Mouse (Mus musculus) embryo, embryonic 10.5 days (tissue): ENCODE results near the gene Gstm6.

Experiments used
- DNase-seq: peaks from one replicate; pipeline ENCODE4 v3.0.0-alpha.2; 2015; ENCODE audit warnings: low spot score

Gene Gstm6

DNA sequence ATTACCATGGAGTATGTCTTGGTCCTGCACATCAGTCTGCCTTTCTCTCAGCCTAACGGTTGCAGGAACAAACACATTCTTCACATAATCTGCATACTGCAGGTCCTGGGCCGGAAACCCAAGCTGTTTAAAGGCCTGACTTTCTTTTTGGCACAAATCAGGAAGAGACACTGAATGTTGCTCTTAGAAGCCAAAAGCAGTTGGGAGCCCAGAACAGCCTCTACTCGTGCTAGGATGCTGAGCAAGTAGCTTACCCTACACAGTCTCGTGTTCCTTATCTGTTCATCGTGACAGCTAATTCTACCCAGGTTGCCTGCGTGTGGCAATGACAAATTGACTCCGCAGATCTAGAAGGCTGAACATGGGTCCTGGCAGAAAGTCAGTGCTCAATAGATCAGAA, 3.0 kb downstream of the Gstm6 start:
- DNase-seq = no peak

GRCm38 (mm10) chr3:107939830-107940229, 3.7 kb downstream of the Gstm6 start:
- DNase-seq = no peak

- DNase-seq = peak; percentile 73
Measured at GRCm38 (mm10) chr3:107939403-107939802, 4.1 kb downstream of the Gstm6 start.

DNA sequence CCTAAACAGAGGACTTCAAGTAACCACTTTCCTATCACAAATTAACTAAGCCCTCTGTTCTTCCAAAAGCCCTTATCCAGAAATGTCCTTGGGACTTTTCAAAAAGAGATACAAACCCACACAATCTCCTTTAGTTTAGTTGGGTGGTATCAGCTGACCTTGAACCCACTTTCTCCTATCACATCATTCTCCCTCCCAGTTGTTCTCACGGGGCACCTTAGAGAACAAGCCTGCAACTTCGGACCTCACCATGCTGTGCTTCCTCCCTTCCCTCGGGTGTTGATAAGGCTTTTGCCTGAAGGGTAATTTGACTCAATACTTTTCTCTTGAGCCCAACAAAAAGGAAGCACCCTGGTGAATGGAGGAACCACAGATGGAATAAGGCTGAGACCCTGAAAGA, 7.7 kb downstream of the Gstm6 start:
- no peak for DNase-seq

DNA sequence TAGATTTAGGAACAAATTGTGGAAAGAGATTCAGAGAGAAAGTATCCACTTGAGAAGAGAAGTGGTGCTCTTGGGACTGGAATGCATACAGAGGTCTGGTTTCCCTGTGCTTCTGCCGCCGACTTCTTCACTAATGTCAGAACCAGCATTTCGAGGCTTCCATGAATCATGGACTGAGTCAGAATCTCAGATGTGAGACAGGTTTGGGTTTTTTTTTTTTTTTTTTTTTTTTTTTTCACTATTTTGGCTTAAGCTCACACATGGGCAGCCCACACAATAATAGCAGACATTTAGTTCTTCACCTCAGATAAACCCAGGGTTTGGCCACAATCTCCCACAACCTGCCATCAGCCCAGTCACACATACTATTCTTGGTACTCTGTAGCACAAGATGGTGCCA, 8.3 kb downstream of the Gstm6 start:
- DNase-seq = no peak

GRCm38 (mm10) chr3:107932128-107932527, 11.4 kb downstream of the Gstm6 start:
- DNase-seq = no peak

DNA sequence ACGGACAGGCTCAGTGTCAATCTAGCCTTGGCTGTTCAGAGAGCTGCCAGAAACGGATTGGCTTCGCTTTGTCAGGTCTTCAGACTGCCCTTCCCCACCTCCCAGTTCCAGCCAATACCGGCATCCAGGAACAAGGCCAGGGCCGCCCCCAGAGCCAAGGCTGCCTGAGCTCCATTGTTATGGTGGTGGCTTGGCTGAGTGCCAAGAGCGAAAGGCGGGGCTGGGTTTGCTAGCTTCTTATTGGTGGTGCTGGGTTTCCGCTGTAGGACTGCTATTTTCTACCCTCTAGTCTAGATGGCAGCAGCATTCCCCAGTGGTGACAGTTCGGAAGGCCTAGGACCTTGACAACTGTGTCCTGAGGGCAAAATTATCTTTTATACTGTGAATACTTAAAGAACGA, 11.9 kb downstream of the Gstm6 start, which contains the start of gene Gstm7:
Gene Gstm7 (minus strand): TSS at position 148 of the 400 bp plus-strand sequence.
- DNase-seq = peak; percentile 98

DNA sequence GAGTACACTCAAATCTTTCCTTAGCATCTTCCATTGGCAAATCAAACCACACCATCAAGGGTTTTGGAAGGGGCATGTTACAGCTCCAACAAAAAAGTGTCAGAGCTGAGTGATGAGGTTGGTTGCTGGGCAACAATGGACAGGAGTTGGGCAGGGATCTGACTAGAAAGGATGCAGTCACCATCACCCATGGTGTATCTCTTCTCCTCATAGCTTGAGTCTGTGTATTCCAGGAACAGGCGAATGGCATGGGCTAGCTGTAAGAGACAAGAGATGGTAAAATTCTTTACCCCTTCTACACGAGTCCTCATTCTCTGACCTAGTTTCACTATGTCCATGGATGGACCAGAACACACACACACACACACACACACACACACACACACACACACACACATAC, 12.4 kb downstream of the Gstm6 start:
- DNase-seq = no peak

- DNase-seq = no peak
Measured at GRCm38 (mm10) chr3:107929731-107930130, 13.8 kb downstream of the Gstm6 start.

DNA sequence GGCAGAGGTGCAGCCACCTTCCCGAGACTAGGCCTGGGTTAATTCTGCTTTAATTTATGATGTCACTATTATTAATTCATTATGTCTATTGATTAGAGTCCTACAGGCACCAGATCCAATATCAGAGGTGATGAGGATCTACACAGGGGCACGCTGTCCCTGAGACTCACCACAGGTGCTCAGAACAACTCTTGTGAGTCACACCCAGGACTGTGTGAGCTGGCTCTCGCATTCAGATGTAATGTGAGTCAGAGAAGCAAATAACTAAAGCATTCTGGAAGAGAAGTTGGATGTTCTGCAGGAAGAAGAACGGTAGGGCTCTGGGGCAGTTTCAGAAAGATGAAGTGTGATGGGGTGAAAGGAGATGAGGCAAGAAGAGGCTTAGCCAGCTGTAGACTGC, 14.3 kb downstream of the Gstm6 start:
- DNase-seq = no peak

GRCm38 (mm10) chr3:107928691-107929090, 14.9 kb downstream of the Gstm6 start:
- no peak for DNase-seq

GRCm38 (mm10) chr3:107927841-107928240, 15.7 kb downstream of the Gstm6 start:
- DNase-seq = no peak

- DNase-seq = no peak
Measured at GRCm38 (mm10) chr3:107925335-107925734, 18.2 kb downstream of the Gstm6 start.

DNA sequence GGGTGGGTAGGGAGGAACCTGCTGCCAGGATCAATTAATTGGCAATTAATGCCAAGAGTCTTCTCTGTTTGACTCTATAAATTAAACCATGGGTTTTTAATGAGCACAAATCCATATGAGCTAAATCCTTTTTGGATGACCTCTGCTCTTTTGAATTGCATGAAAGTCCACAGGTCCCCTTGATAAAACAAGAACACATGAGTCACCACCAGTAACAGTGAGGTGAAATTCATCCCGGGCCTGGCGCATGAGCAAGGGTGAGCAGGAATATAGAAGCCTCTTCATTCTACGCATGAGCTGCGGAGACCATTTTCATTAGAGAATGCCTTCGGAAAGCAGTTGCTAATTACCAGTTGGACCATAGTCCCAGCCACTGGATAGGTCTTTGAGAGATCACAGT, 23.2 kb downstream of the Gstm6 start:
- no peak for DNase-seq

GRCm38 (mm10) chr3:107917783-107918408, 25.7 kb downstream of the Gstm6 start:
- peak; percentile 87 for DNase-seq

DNA sequence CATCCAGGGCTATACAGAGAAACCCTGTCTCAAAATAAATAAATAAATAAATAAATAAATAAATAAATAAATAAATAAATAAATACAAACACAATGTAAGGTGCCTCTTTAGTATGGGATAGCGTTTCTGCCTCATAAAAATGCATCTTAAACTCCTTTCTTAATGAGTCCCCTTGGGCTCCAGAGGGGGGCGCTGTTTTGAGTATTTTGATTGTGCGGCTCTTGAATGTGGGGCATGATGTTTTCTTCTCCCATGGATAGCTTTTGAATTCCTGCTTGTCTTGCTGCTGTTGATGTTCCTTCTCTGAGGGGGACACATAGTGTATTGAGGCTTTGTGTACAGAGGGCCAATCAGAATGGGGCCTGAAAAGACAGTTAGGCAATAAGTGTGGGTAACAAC, 26.5 kb downstream of the Gstm6 start:
- DNase-seq = peak; percentile 17

- no peak for DNase-seq
Measured at GRCm38 (mm10) chr3:107916674-107917073, 26.9 kb downstream of the Gstm6 start.

- no peak for DNase-seq
Measured at GRCm38 (mm10) chr3:107905942-107906341, 37.6 kb downstream of the Gstm6 start.

- DNase-seq = no peak
Measured at GRCm38 (mm10) chr3:107900955-107901673, 42.4 kb downstream of the Gstm6 start.

DNA sequence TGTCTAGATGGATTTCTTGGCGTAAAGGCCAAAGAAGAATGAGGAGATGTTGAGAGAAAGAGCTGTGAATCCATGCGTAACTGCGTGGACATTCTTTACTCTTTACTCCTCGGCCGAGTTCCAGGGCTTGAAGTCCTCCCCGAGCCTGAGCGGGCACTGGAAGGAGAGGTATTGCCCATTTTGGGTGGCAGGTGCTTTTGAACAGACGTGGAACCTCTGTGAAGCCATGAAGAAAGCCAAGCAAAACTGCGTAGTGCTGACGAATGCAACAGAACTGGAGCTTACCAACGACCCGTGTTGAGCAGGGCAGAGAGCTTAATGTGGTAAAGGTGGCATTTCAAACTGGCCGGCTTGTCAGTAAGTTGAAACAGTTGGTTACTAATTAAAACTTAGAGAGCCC, 44.9 kb downstream of the Gstm6 start:
- DNase-seq = no peak

- DNase-seq = peak; percentile 89
Measured at GRCm38 (mm10) chr3:107895720-107896569, 47.6 kb downstream of the Gstm6 start, which contains the start of gene Gstm5. Gene Gstm5 (plus strand): TSS chr3:107895821.

GRCm38 (mm10) chr3:107895194-107895719, 48.3 kb downstream of the Gstm6 start:
- DNase-seq = no peak
